Mouse (Mus musculus): ENCODE data around the gene Gm1123. TPM values are rescaled to one million over a fixed set of nuclear protein-coding genes. Genes with fewer than 3 reads are reported as not detected.

Gm1123 gene
- polyA plus RNA-seq, 2 experiments from 2014 or later: 0.94 to 1.1 TPM

Other genes starting within 250 kb of the Gm1123 start
- not detected for gene Prr23a1, start 193.2 kb downstream of the Gm1123 start, polyA plus RNA-seq (2017; shearing (Covaris generic))
- gene Prr23a2, start 179.2 kb downstream of the Gm1123 start, polyA plus RNA-seq (2017; shearing (Covaris generic)): not detected
- gene Prr23a3, start 170.9 kb downstream of the Gm1123 start, polyA plus RNA-seq (2017; shearing (Covaris generic)): not detected
- not detected for gene 7420426K07Rik, start 132.6 kb downstream of the Gm1123 start, polyA plus RNA-seq (2017; shearing (Covaris generic))
- not detected for gene Foxl2, start 80.4 kb downstream of the Gm1123 start, polyA plus RNA-seq (2017; shearing (Covaris generic))
- gene Faim, start 49.3 kb downstream of the Gm1123 start, polyA plus RNA-seq (2017; shearing (Covaris generic)): 10 to 100 TPM; 62.0 to 71.2 TPM
- 1 to 10 TPM in 1 of 2 experiments, under 1 TPM in 1; 0.41 to 1.0 TPM for gene Pik3cb, start 104.9 kb upstream of the Gm1123 start, polyA plus RNA-seq (2017; shearing (Covaris generic))
- not detected for gene Faiml, start 201.5 kb upstream of the Gm1123 start, polyA plus RNA-seq (2017; shearing (Covaris generic))
- gene Cep70, start 207.7 kb upstream of the Gm1123 start, polyA plus RNA-seq (2017; shearing (Covaris generic)): 10 to 100 TPM; 16.7 to 17.8 TPM